Mouse (Mus musculus) layer of hippocampus, adult 8-10 months (tissue): ENCODE measurements around the gene Tbxa2r. TPM values are rescaled to one million over a fixed set of nuclear protein-coding genes. Genes with fewer than 3 reads are reported as not detected.

Source experiments
- DNase-seq, 2 experiments: peaks; one replicate each; pipeline ENCODE4 v3.0.0; 2022; ENCODE audit warnings: low spot score in 2 of 2
- total RNA-seq, 4 experiments: library from RNA; stranded (reverse); gene quantifications; 2 replicates each; pipeline ENCODE4 v1.2.4; 2022

Tbxa2r gene
- total RNA-seq, 4 experiments from 2014 or later, result 1.1 to 1.4 (median 1.4) TPM

DNA sequence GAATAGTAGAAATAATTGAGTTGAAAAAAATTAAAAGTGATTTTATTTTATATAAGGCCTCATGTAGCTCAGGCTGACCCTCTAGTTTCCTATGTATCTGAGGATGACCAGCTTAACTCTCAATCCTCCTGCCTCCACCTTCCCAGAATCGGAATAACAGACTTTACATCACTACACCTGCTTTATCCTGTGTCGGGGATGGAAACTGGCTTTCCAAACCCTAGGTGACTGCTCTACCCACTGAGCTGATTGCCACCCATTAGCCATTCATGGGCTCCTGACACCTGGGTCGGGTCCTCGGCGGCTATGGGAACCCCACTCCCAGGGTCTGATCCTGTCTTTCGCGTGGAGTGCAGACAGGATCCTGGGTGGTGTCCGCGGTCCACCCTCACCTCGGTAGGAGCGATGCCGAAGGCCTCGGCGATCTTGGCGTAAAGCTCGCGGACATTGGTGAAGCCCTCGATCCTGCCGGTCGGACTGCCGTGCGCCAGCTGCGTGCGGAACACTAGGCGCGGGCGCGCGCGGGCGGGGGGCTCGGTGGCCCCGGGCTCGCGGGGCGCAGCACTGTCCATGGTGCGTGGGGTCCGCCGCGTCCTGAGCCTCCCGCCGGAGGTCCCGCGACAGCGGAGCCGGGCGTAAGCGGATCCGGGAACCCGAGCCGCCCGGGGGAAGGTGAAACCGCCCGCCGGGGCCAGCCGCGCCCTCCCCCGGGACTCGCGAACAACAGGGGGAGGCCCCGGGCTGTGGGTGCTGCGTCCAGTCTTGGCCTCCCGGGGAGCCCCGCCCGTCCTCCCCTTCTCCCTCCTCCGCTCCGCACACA, 14.4 kb downstream of the Tbxa2r start, which contains the start of gene Gipc3:
Gipc3 (minus strand) TSS at position 581 of the 820 bp plus-strand sequence.
- no peak for DNase-seq

DNA sequence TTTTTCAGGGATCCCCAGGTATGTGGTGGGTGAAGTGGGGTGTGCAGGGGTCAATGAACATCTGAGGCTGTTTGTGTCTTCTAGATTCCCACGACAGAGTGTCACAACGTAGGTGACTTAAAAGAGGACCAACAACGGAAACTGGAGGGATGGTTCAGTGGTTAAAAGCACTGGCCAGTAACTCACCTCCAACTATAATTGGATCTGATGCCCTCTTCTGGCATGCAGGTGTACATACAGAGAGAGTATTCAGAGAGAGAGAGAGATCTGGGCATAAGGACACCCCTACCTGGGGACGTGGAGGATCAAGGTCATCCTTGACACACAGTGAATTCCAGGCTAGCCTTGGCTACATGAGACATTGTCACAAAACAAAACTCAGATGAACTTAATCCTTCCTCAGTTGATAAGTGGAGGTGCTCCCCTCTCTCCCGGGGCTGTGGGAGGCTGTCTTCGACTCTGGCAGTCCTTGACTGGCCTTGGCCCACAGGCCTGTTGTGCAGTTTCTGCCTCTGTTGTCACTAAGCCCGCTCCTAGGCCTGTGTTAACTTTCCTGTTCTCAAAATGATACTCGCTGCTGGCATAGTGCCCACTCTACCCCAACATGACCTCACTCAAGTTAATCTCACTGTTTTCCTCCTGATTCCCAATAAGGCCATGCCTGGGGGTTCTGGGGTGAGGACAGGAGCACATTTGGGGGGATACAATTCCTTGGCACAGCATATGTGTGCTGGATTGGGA, 16.1 kb downstream of the Tbxa2r start:
- no peak for DNase-seq

- no peak for DNase-seq
Measured at GRCm38 (mm10) chr10:81345162-81345534, 16.6 kb downstream of the Tbxa2r start.

DNA sequence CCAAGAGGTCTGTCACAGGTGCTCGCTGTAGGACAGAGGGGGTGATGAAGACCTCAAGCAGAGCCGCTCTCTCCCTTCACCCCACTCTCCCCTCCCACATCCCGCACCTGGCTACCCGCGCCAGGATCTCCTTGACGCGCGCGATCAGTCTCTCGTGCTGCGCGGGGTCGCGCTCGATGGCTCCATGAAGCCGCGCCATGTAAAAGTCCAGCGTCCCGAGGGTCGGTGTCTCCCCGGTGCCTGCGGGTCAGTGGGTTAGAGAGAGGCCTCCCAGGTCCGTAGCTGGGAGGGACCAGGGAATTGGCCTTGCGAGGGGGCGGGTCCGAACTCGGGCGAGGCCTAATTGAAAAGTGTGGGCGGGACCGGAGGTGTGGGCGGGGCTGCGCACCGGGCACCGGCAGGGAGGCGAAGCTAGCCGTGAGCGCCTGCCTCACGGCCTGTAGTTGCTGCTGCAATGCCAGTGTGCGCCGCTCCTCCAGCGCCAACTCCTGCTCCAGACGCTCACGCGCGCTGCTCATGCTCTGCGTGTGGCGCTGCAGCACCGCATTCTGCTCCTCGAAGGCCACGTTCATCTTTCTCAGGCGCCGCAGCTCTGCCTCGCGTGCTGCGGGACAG, 18.0 kb downstream of the Tbxa2r start:
- DNase-seq, result no peak

GRCm38 (mm10) chr10:81349146-81349545, 20.6 kb downstream of the Tbxa2r start:
- no peak for DNase-seq

DNA sequence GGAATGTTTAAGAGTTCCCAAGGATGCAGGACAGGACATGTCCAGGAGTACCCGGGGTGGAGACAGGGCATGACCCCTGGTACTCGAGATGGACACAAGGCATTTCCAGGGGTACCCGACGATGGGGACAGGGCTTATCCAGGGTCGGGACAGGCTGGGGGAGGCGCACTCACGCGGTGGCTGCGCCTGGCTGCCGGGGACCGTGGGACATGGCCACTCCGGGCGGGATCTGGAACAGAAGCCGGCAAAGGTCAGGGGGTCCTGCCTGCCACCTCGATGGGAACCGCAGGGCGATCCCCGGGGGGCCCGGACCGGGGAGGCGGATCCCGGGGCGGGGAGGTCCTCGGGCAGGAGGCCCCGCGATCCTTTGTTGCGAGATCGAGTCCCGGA, 21.4 kb downstream of the Tbxa2r start:
- no peak for DNase-seq

DNA sequence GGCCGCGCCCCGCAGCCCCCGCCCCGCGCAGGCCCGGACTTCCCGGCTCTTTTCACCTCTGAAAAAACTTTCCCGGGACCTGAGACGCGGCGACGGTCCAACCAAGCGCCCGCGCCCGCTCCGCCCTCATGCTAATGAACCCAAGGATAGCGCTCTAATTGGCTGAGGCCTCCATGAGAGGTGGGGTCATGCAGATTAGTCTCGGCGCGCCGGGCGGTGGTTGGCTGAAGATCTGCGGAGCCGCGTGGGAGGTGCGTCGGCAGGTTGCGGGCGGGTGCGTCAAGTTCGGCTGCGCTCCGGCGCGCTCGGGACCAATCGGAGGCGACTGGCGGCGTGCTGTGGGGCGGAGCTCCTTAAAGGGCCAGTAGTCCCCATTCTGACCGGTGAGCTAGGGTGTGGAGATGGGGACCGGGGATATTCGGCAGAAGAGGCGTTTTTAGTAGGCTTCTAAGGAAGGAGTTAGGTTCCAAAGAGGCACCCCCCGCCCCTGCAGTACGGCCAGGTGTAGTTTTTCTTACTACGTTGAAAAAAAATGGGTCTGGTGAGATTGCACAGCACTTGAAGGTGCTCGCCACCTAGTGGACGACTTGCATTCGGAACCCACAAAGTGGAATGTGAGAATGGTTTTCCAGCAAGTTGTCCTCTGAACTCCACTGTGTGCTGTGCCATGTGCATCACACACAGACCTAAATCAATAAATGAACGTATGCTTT, 22.0 kb downstream of the Tbxa2r start, which contains the start of gene Hmg20b:
Hmg20b (minus strand) TSS at position 130 of the 713 bp plus-strand sequence.
- peak; percentile 99 for DNase-seq

DNA sequence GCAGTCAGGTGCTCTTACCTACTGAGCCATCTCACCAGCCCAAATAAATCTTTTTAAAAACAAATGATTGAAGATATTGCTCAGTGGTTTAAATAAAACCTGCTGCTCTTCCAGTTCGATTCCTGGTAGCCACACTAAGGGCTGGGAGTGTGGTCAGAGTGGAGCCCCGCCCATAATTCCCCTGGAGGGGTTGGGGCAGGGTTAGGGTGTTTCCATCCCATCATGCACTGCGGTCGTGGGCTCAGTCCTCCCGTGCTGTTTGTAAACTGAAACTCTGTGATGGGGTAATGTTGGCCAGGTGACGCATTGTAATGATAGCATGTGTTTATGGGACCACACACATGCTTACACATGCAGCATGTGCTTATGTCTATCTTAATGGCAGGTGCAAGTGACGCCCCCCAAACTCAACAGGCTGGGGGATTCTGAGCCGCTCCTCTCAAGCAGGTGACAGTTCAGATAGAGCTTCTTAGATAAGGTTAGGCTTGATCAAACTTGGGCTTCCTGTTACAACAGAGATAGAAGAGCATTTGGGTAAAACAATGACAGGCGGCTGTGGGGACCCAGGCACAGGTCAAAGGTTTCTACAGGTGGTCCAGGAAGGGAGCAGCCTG, 23.3 kb downstream of the Tbxa2r start:
- no peak for DNase-seq

- no peak for DNase-seq
Measured at GRCm38 (mm10) chr10:81354738-81355477, 26.4 kb downstream of the Tbxa2r start.

DNA sequence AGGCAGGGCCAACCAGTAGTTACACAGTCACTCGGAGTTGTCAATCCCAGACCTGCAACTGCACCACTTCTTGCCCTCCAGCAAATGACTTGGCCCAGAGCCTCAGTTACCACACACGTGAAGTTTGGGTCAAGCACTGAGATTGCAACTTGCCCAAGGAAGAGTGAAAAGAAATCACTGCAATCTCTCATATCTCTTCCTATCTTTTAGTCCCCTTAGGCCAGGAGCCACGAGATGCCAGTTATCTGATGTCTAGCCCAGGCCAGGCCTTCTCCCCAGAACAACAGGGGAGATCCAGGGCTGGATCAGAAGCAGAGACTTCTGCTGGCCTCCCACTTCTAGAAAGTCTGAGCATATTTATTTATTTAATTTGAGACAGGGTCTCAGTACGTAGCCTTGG, 27.0 kb downstream of the Tbxa2r start:
- no peak for DNase-seq

DNA sequence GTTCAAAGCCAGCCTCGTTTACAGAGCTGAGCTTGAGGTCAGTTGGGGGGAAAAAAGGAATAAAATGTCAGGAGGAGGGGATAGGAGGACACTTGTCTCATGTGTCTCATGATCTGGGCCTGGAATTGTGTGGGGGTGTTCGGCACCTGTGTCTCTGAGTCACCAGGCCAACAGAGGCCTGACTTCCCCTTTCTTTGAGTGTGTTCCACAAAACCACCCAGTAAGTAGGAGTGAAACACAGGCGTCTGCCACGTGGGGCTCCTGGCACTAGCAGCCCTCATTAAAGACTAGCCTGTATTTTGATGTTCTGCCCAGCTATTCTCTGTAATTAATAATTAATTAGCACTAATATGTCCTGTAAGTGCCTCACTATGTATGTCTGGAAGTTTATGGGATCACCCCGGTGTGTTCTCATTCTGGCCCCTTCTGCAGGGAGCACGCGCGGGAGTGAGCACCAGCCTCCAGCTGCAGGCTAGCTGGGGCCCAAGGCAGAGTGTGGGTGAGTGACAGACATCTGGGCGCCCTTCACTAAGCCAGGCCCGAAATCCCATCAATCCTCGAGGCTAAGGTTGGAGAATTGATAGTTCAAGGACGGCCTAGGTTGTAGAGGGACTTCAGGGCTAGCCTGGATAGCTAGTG, 27.9 kb downstream of the Tbxa2r start:
- DNase-seq, result no peak

DNA sequence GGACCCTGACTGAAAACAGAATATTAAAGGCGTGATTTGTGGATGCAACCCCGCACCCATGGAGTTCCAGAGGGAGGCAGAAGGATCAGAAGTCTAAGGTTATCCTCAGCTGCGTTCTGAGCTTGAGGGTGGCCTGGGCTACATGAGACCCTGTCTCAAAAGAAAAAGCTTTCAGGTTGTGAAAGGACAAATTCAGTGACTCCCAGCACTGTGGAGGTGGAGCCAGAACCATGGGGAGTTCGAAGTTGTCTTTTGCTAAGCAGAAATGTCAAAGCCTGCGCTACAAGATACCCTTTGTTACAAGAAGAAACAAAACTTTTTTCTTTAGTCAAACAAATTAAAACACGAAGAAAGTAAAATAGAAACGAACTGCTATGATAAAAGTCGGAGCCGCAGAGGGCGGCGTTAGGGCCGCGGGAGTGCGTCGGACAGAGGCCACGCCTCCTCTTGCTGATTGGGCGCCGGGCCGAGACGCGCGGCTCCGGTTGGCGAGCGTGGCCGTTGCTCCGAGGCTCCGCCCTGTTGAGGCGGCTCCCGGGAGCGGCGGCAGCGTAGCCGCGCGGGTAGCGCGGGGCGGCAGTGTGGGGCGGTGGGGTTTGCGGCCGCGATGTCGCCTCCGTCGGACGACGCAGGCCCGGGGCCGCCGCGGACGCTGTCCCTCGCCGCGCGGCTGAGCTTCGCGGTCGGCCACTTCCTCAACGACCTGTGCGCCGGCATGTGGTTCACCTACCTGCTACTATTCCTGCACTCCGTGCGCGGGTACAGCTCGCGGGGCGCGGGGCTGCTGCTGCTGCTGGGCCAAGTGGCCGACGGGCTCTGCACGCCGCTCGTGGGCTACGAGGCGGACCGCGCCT, 28.7 kb downstream of the Tbxa2r start, which contains the start of gene Mfsd12:
Mfsd12 (plus strand) TSS at position 501 of the 854 bp plus-strand sequence.
- peak; percentile 75 to 88 for DNase-seq

GRCm38 (mm10) chr10:81358209-81358608, 29.7 kb downstream of the Tbxa2r start:
- DNase-seq, result no peak

GRCm38 (mm10) chr10:81358841-81359240, 30.3 kb downstream of the Tbxa2r start:
- no peak for DNase-seq

DNA sequence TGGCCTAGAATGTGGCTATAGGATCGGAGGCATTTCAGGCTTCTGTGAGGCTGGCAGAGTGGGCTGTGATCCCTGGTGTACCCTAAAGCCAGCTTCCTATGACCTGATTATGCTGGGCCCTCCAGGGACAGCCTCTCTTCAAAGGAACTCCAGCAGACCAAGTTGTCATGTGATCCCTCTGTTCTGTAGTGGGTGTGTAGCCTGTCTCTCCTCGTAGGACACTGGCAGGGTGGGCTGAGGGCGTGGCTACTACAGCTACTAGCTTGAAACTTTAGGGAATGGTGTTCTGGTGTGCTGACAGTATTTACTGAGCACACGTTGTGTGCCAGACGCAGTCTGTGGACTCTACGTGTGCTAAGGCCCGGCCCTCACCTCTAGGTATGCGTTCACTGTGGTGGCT, 32.2 kb downstream of the Tbxa2r start:
- no peak for DNase-seq

DNA sequence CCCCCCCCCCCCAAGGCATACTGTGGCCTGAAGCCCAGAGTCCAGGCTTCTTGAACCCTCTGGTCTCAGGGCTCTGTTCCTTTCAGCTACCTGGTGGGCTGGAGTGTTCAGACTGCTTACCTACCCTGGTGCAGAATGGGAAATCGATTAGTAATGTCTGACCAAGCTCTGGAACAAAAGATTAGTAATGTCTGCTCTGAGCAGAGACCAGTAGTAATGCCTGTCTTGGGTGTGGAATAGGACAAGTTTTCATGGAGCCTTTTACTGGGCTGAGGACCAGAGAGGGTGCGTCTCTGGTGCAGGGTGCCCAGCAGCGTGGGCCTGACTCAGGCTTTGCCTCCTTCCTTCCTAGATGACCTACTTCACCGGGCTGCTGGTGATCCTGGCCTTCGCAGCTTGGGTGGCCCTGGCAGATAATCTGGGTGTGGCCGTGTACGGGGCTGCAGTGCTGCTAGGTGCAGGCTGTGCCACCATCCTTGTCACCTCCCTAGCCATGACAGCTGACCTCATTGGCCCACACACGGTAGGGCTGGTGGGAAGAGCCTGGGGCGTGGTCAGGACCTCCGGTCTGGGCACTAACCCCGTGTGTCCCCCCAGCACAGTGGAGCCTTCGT, 33.9 kb downstream of the Tbxa2r start:
- no peak for DNase-seq

DNA sequence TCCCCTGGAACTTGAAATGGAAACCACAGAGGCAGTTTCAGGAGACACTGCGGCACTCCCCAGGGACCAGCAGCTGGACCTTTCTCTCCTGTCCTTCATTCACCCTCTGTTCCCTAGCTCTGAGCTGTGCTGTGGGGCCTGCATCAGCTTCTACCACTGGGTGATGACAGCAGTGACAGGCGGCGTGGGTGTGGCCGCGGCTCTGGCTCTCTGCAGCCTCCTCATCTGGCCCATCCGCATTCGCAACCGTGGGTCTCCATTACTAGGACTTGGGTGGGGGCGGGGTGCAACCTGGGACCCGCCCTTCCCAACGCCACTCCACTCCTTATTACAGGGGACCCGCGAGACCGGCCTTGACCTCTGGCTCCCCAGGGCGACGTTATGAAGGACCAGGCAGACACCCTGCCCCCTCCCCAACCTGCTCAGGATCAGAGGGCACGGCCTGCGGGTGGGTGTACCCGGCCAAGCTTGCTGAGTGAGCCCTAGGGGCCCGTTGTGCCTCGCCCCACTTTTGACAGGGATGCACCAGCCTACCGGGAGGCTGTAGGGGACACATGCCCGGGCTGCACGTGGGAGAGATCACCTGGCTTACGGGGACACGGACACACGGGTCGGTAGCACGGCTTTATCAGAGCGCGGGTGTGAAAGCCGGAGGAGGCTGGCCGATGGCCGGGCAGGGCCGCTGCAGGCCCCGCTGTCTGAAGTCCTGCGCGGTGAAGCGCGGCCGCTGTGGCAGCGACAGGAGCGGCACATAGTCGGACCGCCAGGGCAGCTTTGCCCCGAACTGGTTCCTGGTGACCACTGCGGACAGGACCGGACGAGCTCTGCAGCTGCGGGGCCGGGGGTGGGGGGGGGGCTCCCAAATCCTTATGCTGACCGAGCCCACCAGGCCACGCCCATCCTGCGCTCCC, 35.2 kb downstream of the Tbxa2r start:
- no peak for DNase-seq
